In the genomic region with DNA sequence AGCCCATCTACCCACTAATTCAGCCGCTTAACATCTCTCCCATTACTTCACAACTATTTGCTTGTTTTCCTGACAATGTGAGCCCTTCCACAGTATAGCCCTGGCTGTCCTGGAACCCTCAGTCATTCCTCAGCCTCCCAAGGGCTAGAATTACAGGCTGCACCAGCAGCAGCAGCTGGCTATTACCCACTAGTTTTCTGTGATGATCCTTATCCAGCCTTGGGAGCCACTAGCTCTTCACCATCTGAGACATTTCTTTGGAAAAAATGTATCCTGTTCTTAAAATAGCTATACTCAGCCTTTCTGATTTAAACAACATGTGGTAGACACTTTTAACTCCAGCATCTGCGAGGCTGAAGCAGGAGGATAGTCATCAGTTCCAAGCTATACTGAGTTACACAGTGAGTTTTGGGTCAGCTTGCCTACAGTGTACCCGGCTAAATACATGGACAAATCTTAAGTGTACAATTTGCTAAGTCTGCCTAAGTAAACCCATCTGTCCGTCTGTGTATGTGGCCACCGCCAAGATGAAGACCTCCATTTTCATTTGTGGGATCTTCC, we compare ENCODE assay signal across 8 mouse cellular contexts. TPM values are rescaled to one million over a fixed set of nuclear protein-coding genes. Genes with fewer than 3 reads are reported as not detected.
DNase-seq lines count a peak whose midpoint lies in the region; ATAC-seq lines count a peak whose summit lies in the region.

No protein-coding gene starts in this region.

- 46% methylated on average over 5 of the region's 5 CpGs for WGBS in kidney, embryonic 14.5 days
- 59% methylated on average over 5 of the region's 5 CpGs for WGBS in hindbrain, embryonic 12.5 days
- WGBS in midbrain, embryonic 11.5 days = 56% methylated on average over 5 of the region's 5 CpGs

- H3K4me3 ChIP-seq in kidney, embryonic 14.5 days (ENCODE audit: low read length) = peak overlapping the region; percentile 60
- peak overlapping the region; percentile 86 for H3K4me3 ChIP-seq in hindbrain, embryonic 12.5 days
- no peak overlapping the region for H3K4me3 ChIP-seq in midbrain, embryonic 11.5 days (ENCODE audit: low read depth, low read length)

- peak overlapping the region; percentile 83 for H3K4me2 ChIP-seq in kidney, embryonic 14.5 days (replicated peaks; ENCODE audit: low read depth, low read length)
- H3K4me2 ChIP-seq in hindbrain, embryonic 12.5 days (replicated peaks) = peak overlapping the region; percentile 86
- H3K4me2 ChIP-seq in midbrain, embryonic 11.5 days = peak overlapping the region; percentile 65

- no peaks in the 10 kb centered on the region for H3K9me3 ChIP-seq in kidney, embryonic 14.5 days (ENCODE audit: control insufficient read depth, low read length)
- no peaks in the 10 kb centered on the region for H3K9me3 ChIP-seq in hindbrain, embryonic 12.5 days (replicated peaks)
- no peaks in the 10 kb centered on the region for H3K9me3 ChIP-seq in midbrain, embryonic 11.5 days (ENCODE audit: control insufficient read depth, low read length)

- no peaks in the 10 kb centered on the region for H3K27me3 ChIP-seq in kidney, embryonic 14.5 days (ENCODE audit: control insufficient read depth, insufficient read depth, low read length)
- H3K27me3 ChIP-seq in hindbrain, embryonic 12.5 days = no peaks in the 10 kb centered on the region
- H3K27me3 ChIP-seq in midbrain, embryonic 11.5 days (ENCODE audit: control insufficient read depth, insufficient read depth, low read length) = no peaks in the 10 kb centered on the region

- DNase-seq in kidney, adult 9 months = no peak
- DNase-seq in brain, adult 2 months (ENCODE audit: low read depth, low spot score) = peak; percentile 55
- DNase-seq in midbrain, embryonic 11.5 days (ENCODE audit: low spot score, missing footprints) = peak; percentile 87
- DNase-seq in urinary bladder, postnatal 25 days (ENCODE audit: low spot score) = no peak
- no peak for DNase-seq in right cerebral cortex, postnatal 25 days
- no peak for DNase-seq in thymus, postnatal 4 days

- no peak overlapping the region for H3K9ac ChIP-seq in kidney, embryonic 14.5 days (ENCODE audit: low read depth, low read length)
- H3K9ac ChIP-seq in hindbrain, embryonic 12.5 days = no peak overlapping the region
- H3K9ac ChIP-seq in midbrain, embryonic 11.5 days (ENCODE audit: low read length) = no peak overlapping the region

- peak; percentile 8; the same call in 1 of the 2 replicates for ATAC-seq in kidney, embryonic 14.5 days (ENCODE audit: low FRiP score, low TSS enrichment)
- no peak for ATAC-seq in hindbrain, embryonic 12.5 days (ENCODE audit: low FRiP score)
- no peak for ATAC-seq in midbrain, embryonic 11.5 days (ENCODE audit: low FRiP score)

- no peaks in the 10 kb centered on the region; the same call in 1 of the 2 replicates for H3K36me3 ChIP-seq in kidney, embryonic 14.5 days (ENCODE audit: control insufficient read depth, insufficient read depth, low read length)
- H3K36me3 ChIP-seq in hindbrain, embryonic 12.5 days = peaks cover 7% of the 10 kb centered on the region
- H3K36me3 ChIP-seq in midbrain, embryonic 11.5 days (ENCODE audit: control insufficient read depth, insufficient read depth, low read length) = no peaks in the 10 kb centered on the region; the same call in 1 of the 2 replicates

- H3K4me1 ChIP-seq in kidney, embryonic 14.5 days (ENCODE audit: control insufficient read depth, insufficient read depth, low read length) = peaks cover 13% of the 10 kb centered on the region
- H3K4me1 ChIP-seq in hindbrain, embryonic 12.5 days = peaks cover 13% of the 10 kb centered on the region
- H3K4me1 ChIP-seq in midbrain, embryonic 11.5 days (ENCODE audit: control insufficient read depth, insufficient read depth, low read length) = peaks cover 6% of the 10 kb centered on the region

- no peak overlapping the region for H3K27ac ChIP-seq in kidney, embryonic 14.5 days (ENCODE audit: low read depth, low read length)
- no peak overlapping the region for H3K27ac ChIP-seq in hindbrain, embryonic 12.5 days
- no peak overlapping the region for H3K27ac ChIP-seq in midbrain, embryonic 11.5 days (ENCODE audit: low read depth, low read length)

RNA-seq across cellular contexts. Expression of a gene that starts 0.7 kb away (rescaled TPM):
- polyA plus RNA-seq in kidney, embryonic 14.5 days (2014; fragmentation: Nextera tagmentation; extraction: Ambion mirVana) = 20.9 and 36.2 TPM in 2 replicates
- 30.4 and 35.5 TPM in 2 replicates for polyA plus RNA-seq in hindbrain, embryonic 12.5 days (2016; fragmentation: Nextera tagmentation; extraction: Ambion mirVana)
- 30.5 and 33.4 TPM in 2 replicates for polyA plus RNA-seq in midbrain, embryonic 11.5 days (2014; fragmentation: Nextera tagmentation; extraction: Ambion mirVana)

RNA-seq across cellular contexts. Expression of a gene that starts 17.0 kb away (rescaled TPM):
- not detected in 2 replicates for polyA plus RNA-seq in kidney, embryonic 14.5 days (2014; fragmentation: Nextera tagmentation; extraction: Ambion mirVana)
- polyA plus RNA-seq in hindbrain, embryonic 12.5 days (2016; fragmentation: Nextera tagmentation; extraction: Ambion mirVana) = not detected in 2 replicates
- not detected in 2 replicates for polyA plus RNA-seq in midbrain, embryonic 11.5 days (2014; fragmentation: Nextera tagmentation; extraction: Ambion mirVana)

RNA-seq across cellular contexts. Expression of a gene that starts 42.2 kb away (rescaled TPM):
- polyA plus RNA-seq in kidney, embryonic 14.5 days (2014; fragmentation: Nextera tagmentation; extraction: Ambion mirVana) = 13.4 and 26.2 TPM in 2 replicates
- polyA plus RNA-seq in hindbrain, embryonic 12.5 days (2016; fragmentation: Nextera tagmentation; extraction: Ambion mirVana) = 47.8 TPM in 2 replicates
- polyA plus RNA-seq in midbrain, embryonic 11.5 days (2014; fragmentation: Nextera tagmentation; extraction: Ambion mirVana) = 28.6 and 32.5 TPM in 2 replicates

Comparison
In these comparisons a context has a peak if more than half of its experiments do, and no peak if none do; other contexts are left out.
1. DNase-seq: peak in brain, adult 2 months (single experiment) and midbrain, embryonic 11.5 days (single experiment); none in kidney, adult 9 months (single experiment), urinary bladder, postnatal 25 days (single experiment), right cerebral cortex, postnatal 25 days (single experiment) and thymus, postnatal 4 days (single experiment).
2. Peak in every context shown above with its lines, with median percentiles within 50 percentile points of each other: H3K4me2 ChIP-seq.